Mouse (Mus musculus) bone marrow macrophage, adult 2 months (primary cell): ENCODE measurements around the gene Rnf7.
A peak's percentile ranks its signal among the peaks of the same experiment; 100 is the strongest.

Experiments used
- CTCF ChIP-seq: IDR thresholded peaks from 2 replicates; pipeline ENCODE4 v1.5.1; 2012; ENCODE audit warnings: low read depth, mild to moderate bottlenecking, low read length, moderate library complexity
- POLR2A ChIP-seq: IDR thresholded peaks from 2 replicates; pipeline ENCODE4 v1.6.1; 2012; ENCODE audit warnings: mild to moderate bottlenecking, low read depth, low read length, borderline replicate concordance

- peak; percentile 9; the same call in 1 of the 2 replicates for TF ChIP-seq CTCF
- no peak for TF ChIP-seq POLR2A
Measured at GRCm38 (mm10) chr9:96438334-96438871, 40.1 kb downstream of the Rnf7 start.
